Comparison of ENCODE assay signal across 20 mouse cellular contexts in genomic region chr4:76656734-76657133, GRCm38 (mm10).
A peak's percentile ranks its signal among the peaks of the same experiment; 100 is the strongest.
DNase-seq lines count a peak whose midpoint lies in the region; ATAC-seq and TF ChIP-seq lines count a peak whose summit lies in the region.
"Had no signal": no experiment of that assay in that cellular context is flagged by ENCODE, and none has a peak within 500 bp of the region (broad histone marks: within the 10 kb centered on the region; RNA-seq: fewer than 3 reads in every experiment).

No protein-coding gene starts in this region.

- no peak overlapping the region for H3K9ac ChIP-seq in lung, embryonic 14.5 days
- H3K9ac ChIP-seq in lung, postnatal 0 days (replicated peaks; ENCODE audit: low read depth): no peak overlapping the region
- H3K9ac ChIP-seq: embryonic facial prominence, embryonic 12.5 days; forebrain, embryonic 13.5 days; forebrain, embryonic 15.5 days had no signal

- no peaks in the 10 kb centered on the region for H3K9me3 ChIP-seq in lung, embryonic 14.5 days (ENCODE audit: low read depth, low read length)
- H3K9me3 ChIP-seq in lung, postnatal 0 days (ENCODE audit: low read length): no peaks in the 10 kb centered on the region
- H3K9me3 ChIP-seq in embryonic facial prominence, embryonic 10.5 days: no peaks in the 10 kb centered on the region
- H3K9me3 ChIP-seq: embryonic facial prominence, embryonic 12.5 days; forebrain, embryonic 13.5 days; forebrain, embryonic 15.5 days had no signal

- no peak overlapping the region for H3K4me3 ChIP-seq in lung, embryonic 14.5 days (ENCODE audit: low read depth, low read length)
- H3K4me3 ChIP-seq in lung, postnatal 0 days (ENCODE audit: low read depth, low read length): no peak overlapping the region
- no peak overlapping the region for H3K4me3 ChIP-seq in embryonic facial prominence, embryonic 10.5 days
- H3K4me3 ChIP-seq: embryonic facial prominence, embryonic 12.5 days; forebrain, embryonic 13.5 days; forebrain, embryonic 15.5 days had no signal

- H3K27me3 ChIP-seq in lung, embryonic 14.5 days (ENCODE audit: insufficient read depth, low read length): peaks cover 23% of the 10 kb centered on the region
- no peaks in the 10 kb centered on the region for H3K27me3 ChIP-seq in lung, postnatal 0 days (replicated peaks; ENCODE audit: insufficient read depth, low read length)
- no peaks in the 10 kb centered on the region for H3K27me3 ChIP-seq in embryonic facial prominence, embryonic 10.5 days (replicated peaks; ENCODE audit: low read depth, poor library complexity, severe bottlenecking)
- H3K27me3 ChIP-seq: embryonic facial prominence, embryonic 12.5 days; forebrain, embryonic 13.5 days; forebrain, embryonic 15.5 days had no signal

- no peak overlapping the region for H3K4me2 ChIP-seq in lung, embryonic 14.5 days
- no peak overlapping the region for H3K4me2 ChIP-seq in lung, postnatal 0 days (replicated peaks; ENCODE audit: low read depth, low read length)
- H3K4me2 ChIP-seq: embryonic facial prominence, embryonic 12.5 days; forebrain, embryonic 13.5 days; forebrain, embryonic 15.5 days had no signal

- H3K27ac ChIP-seq in lung, embryonic 14.5 days (ENCODE audit: low read depth): no peak overlapping the region
- no peak overlapping the region for H3K27ac ChIP-seq in lung, postnatal 0 days (ENCODE audit: low read length)
- H3K27ac ChIP-seq in embryonic facial prominence, embryonic 10.5 days (replicated peaks): no peak overlapping the region
- H3K27ac ChIP-seq: embryonic facial prominence, embryonic 12.5 days; forebrain, embryonic 13.5 days; forebrain, embryonic 15.5 days had no signal

- peak; percentile 72 for DNase-seq in lung, embryonic 14.5 days
- DNase-seq in lung, adult 18-20 months: no peak
- DNase-seq in lung, postnatal 0 days (ENCODE audit: low spot score): peak; percentile 35
- no peak for DNase-seq in lung, postnatal 14 days
- peak; percentile 12 for DNase-seq in lung, postnatal 25 days (ENCODE audit: low spot score)
- peak; percentile 6 for DNase-seq in lung, postnatal 36 days
- DNase-seq in embryonic facial prominence, embryonic 10.5 days (ENCODE audit: low spot score): no peak
- DNase-seq: adrenal gland, adult 2 months; adrenal gland, postnatal 10 days; adrenal gland, postnatal 25 days; cerebellum, adult 11 months; cerebellum, adult 18-20 months; cerebellum, adult 8-10 months; cerebellum, adult 9-11 months; cerebellum, postnatal 14 days; cerebellum, postnatal 36 days; embryo, embryonic 11 days had no signal

- H3K4me1 ChIP-seq in lung, embryonic 14.5 days (ENCODE audit: insufficient read depth): no peaks in the 10 kb centered on the region
- H3K4me1 ChIP-seq in lung, postnatal 0 days (ENCODE audit: insufficient read depth, low read depth, low read length): no peaks in the 10 kb centered on the region
- H3K4me1 ChIP-seq in embryonic facial prominence, embryonic 10.5 days: no peaks in the 10 kb centered on the region
- H3K4me1 ChIP-seq: embryonic facial prominence, embryonic 12.5 days; forebrain, embryonic 13.5 days; forebrain, embryonic 15.5 days had no signal

- TF ChIP-seq CTCF in lung, embryonic 14.5 days (IDR thresholded peaks at IDR 0.05; ENCODE audit: low read depth): no peak
- no peak for TF ChIP-seq CTCF in lung, postnatal 0 days (IDR thresholded peaks at IDR 0.05)

- H3K36me3 ChIP-seq in lung, embryonic 14.5 days (ENCODE audit: insufficient read depth): no peaks in the 10 kb centered on the region
- H3K36me3 ChIP-seq in lung, postnatal 0 days (ENCODE audit: insufficient read depth, low read length): no peaks in the 10 kb centered on the region
- no peaks in the 10 kb centered on the region for H3K36me3 ChIP-seq in embryonic facial prominence, embryonic 10.5 days (replicated peaks)
- H3K36me3 ChIP-seq: embryonic facial prominence, embryonic 12.5 days; forebrain, embryonic 15.5 days had no signal

- WGBS in lung, embryonic 14.5 days: 25% methylated on average over 3 of the region's 3 CpGs
- WGBS in lung, postnatal 0 days: 41% methylated on average over 3 of the region's 3 CpGs
- WGBS in embryonic facial prominence, embryonic 10.5 days: 87% methylated on average over 3 of the region's 3 CpGs

- TF ChIP-seq EP300 in lung, postnatal 0 days (IDR thresholded peaks at IDR 0.05): no peak

- ATAC-seq in lung, embryonic 14.5 days (ENCODE audit: insufficient read depth): peak; percentile 65; the same call in 1 of the 2 replicates
- ATAC-seq in lung, postnatal 0 days: peak; percentile 50; the same call in 1 of the 2 replicates
- ATAC-seq: forebrain, embryonic 13.5 days; forebrain, embryonic 15.5 days had no signal

Comparison
In these comparisons a context has a peak if more than half of its experiments do, and no peak if none do; other contexts are left out.
1. DNase-seq: peak in lung, embryonic 14.5 days (single experiment), lung, postnatal 0 days (single experiment), lung, postnatal 25 days (single experiment) and lung, postnatal 36 days (single experiment); none in lung, adult 18-20 months (0 of 2), lung, postnatal 14 days (single experiment) and embryonic facial prominence, embryonic 10.5 days (single experiment).